Mouse (Mus musculus): ENCODE results near the gene Trappc1.

Gene Trappc1

GRCm38 (mm10) chr11:69368356-69369214, 44.8 kb downstream of the Trappc1 start:
- DNase-seq (ENCODE audit: low read depth in 2 of 2, low spot score in 2 of 2): peak; percentile 20 to 22

GRCm38 (mm10) chr11:69369215-69369989, 45.6 kb downstream of the Trappc1 start, which contains the start of gene Chd3:
Gene Chd3, minus strand, starts transcription at chr11:69369406.
- no peak for DNase-seq (ENCODE audit: low read depth in 2 of 2, low spot score in 2 of 2)

GRCm38 (mm10) chr11:69369990-69370816, 46.4 kb downstream of the Trappc1 start:
- no peak for DNase-seq (ENCODE audit: low read depth in 2 of 2, low spot score in 2 of 2)

GRCm38 (mm10) chr11:69370817-69371215, 47.0 kb downstream of the Trappc1 start:
- DNase-seq (ENCODE audit: low read depth in 2 of 2, low spot score in 2 of 2): no peak

DNA sequence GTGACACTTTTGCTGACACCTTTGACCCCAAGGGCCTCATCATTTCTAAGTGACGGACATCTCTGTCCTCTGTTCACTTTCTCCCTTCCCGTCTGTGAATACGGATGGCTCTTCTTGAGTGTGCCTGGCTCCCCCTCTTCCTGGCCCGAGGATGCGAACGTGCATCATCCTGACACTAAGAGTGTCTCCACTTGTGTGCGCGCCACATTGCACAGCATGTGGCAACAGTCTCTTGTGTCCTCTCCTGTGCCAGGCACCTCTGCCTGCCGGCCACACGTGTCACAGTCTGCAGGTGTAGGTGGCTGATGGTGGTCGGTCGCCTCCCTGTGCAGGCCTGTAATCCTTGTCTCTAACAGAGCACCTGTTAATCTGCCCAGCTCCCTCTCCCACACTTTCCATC, 47.8 kb downstream of the Trappc1 start:
- no peak for DNase-seq (ENCODE audit: low read depth in 2 of 2, low spot score in 2 of 2)

DNA sequence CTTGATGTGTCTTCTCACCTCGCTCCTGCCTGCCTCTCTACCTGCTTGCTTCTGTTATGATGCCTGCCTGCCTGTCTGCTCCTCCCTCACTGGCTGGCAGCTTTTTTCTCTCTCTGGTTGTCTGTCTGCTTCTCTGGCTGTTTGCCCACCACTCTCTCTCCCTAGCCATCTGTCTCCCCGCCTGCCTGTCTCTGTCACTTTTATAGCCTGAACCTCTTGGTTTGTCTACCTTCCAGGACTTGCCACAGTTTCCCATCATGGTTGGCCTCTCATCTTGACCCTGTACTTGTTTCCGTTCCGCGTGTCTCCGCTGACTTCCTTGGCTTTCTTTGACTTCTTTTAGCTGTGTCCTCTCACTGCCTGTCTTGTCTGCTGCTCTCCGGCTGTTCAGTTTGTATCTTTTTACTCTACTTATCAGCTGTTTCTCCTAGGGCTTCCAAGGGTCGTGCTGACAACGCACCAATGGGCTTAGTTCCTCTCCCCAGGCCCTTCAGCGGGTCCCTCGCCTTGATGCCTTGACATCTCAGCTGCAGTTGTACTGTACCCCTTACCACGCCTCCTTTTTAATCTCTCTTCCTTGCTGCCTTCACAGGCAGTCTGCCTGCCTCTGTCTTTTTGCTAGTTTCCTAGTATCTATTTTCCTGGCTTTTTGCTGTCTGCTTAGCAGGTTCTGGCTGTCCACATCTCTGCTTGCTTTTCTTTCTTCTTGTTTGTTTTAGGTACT, 48.4 kb downstream of the Trappc1 start:
- DNase-seq (ENCODE audit: low read depth in 2 of 2, low spot score in 2 of 2): no peak

- DNase-seq (ENCODE audit: low read depth in 2 of 2, low spot score in 2 of 2): peak in 1 of 2 experiments; percentile 57
These were observed 49.0 kb downstream of the Trappc1 start for GRCm38 (mm10) chr11:69372780-69373170.

DNA sequence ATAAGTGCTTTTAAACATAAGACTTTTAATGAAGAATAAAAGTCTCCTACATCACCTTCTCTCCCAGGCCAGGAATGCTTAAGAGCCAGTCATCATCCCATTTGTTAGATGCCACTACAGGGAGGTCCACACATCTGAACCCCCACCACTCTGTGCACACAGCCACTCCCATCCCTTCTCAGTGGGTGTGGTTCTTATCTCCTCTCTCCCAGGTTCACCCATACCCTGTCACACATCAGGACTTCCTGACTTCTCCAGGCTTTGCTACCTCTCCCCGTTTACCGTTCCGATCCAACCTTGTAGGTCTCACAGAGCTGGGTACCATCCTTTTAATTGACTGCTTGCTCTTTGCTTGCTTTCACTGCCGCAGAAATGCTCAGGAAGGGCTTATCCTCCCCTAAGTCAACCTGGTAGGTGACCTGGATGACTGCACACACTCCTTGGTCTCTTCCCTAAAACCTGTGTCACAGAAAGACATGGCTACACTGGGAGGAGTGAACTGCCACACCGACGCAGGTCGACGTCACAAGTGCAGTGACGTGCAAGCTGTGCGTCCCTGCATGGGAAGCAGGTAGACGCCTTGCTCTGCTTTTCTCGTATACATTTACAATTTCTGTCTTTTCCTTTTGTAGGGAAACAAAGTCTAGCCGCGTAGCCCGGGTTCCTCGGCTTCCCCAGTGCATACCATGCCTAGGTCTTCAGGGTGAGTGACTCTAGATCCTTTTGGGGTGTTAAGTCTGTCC, 49.6 kb downstream of the Trappc1 start:
- no peak for DNase-seq (ENCODE audit: low read depth in 2 of 2, low spot score in 2 of 2)

Measured in CD8-positive naive resting alpha-beta T cell, adult 2 months (primary cell).